Comparison of ENCODE assay signal across 9 mouse cellular contexts in genomic region chr2:72021845-72022244, GRCm38 (mm10). TPM values are rescaled to one million over a fixed set of nuclear protein-coding genes. Genes with fewer than 3 reads are reported as not detected.
A peak's percentile ranks its signal among the peaks of the same experiment; 100 is the strongest.
DNase-seq lines count a peak whose midpoint lies in the region; ATAC-seq lines count a peak whose summit lies in the region.
"Had no signal": no experiment of that assay in that cellular context is flagged by ENCODE, and none has a peak within 500 bp of the region (broad histone marks: within the 10 kb centered on the region; RNA-seq: fewer than 3 reads in every experiment).

No protein-coding gene starts in this region.

- H3K36me3 ChIP-seq in forebrain, embryonic 13.5 days (ENCODE audit: poor library complexity, severe bottlenecking) = no peaks in the 10 kb centered on the region
- no peaks in the 10 kb centered on the region for H3K36me3 ChIP-seq in forebrain, embryonic 15.5 days
- no peaks in the 10 kb centered on the region for H3K36me3 ChIP-seq in intestine, embryonic 16.5 days (ENCODE audit: control insufficient read depth, insufficient read depth, low read length)

- DNase-seq in layer of hippocampus, adult 11-12 months (ENCODE audit: low spot score) = peak; percentile 50
- no peak for DNase-seq in layer of hippocampus, postnatal 25 days (ENCODE audit: extremely low spot score in 1 of 2, low spot score in 1 of 2)
- DNase-seq in adrenal gland, adult 2 months = peak; percentile 87
- DNase-seq in gastrocnemius, postnatal 10 days = peak; percentile 42
- no peak for DNase-seq in frontal cortex, postnatal 14 days (ENCODE audit: low spot score in 2 of 2)

- peaks cover 11% of the 10 kb centered on the region; the same call in 1 of the 2 replicates for H3K4me1 ChIP-seq in forebrain, embryonic 13.5 days
- H3K4me1 ChIP-seq in forebrain, embryonic 15.5 days = peaks cover 7% of the 10 kb centered on the region; the same call in 1 of the 2 replicates
- H3K4me1 ChIP-seq in intestine, embryonic 16.5 days (ENCODE audit: control insufficient read depth, insufficient read depth, low read length) = no peaks in the 10 kb centered on the region

- WGBS in forebrain, embryonic 13.5 days = 35% methylated on average over 3 of the region's 3 CpGs
- 32% methylated on average over 3 of the region's 3 CpGs for WGBS in forebrain, embryonic 15.5 days
- WGBS in intestine, embryonic 16.5 days = 79% methylated on average over 3 of the region's 3 CpGs

- ATAC-seq in forebrain, embryonic 13.5 days = peak; percentile 33; the same call in 1 of the 2 replicates
- no peak; the same call in 1 of the 2 replicates for ATAC-seq in forebrain, embryonic 15.5 days (replicated peaks)
- ATAC-seq in intestine, embryonic 16.5 days = no peak

- no peak overlapping the region for H3K4me2 ChIP-seq in forebrain, embryonic 13.5 days
- no peak overlapping the region for H3K4me2 ChIP-seq in forebrain, embryonic 15.5 days (replicated peaks)
- no peak overlapping the region for H3K4me2 ChIP-seq in intestine, embryonic 16.5 days (ENCODE audit: low read depth, low read length)

- H3K27me3 ChIP-seq in forebrain, embryonic 13.5 days = no peaks in the 10 kb centered on the region
- H3K27me3 ChIP-seq in forebrain, embryonic 15.5 days = no peaks in the 10 kb centered on the region
- no peaks in the 10 kb centered on the region for H3K27me3 ChIP-seq in intestine, embryonic 16.5 days (replicated peaks; ENCODE audit: control insufficient read depth, insufficient read depth, low read length)

- no peaks in the 10 kb centered on the region; the same call in 1 of the 2 replicates for H3K9me3 ChIP-seq in forebrain, embryonic 13.5 days (replicated peaks)
- H3K9me3 ChIP-seq in forebrain, embryonic 15.5 days = no peaks in the 10 kb centered on the region
- H3K9me3 ChIP-seq in intestine, embryonic 16.5 days (ENCODE audit: control insufficient read depth, low read length) = no peaks in the 10 kb centered on the region

- no peak overlapping the region for H3K4me3 ChIP-seq in forebrain, embryonic 13.5 days
- H3K4me3 ChIP-seq in forebrain, embryonic 15.5 days = no peak overlapping the region
- no peak overlapping the region for H3K4me3 ChIP-seq in intestine, embryonic 16.5 days (ENCODE audit: low read length)

- H3K27ac ChIP-seq in forebrain, embryonic 13.5 days = no peak overlapping the region
- no peak overlapping the region for H3K27ac ChIP-seq in forebrain, embryonic 15.5 days (replicated peaks)
- no peak overlapping the region for H3K27ac ChIP-seq in intestine, embryonic 16.5 days (ENCODE audit: low read length)
- H3K27ac ChIP-seq: liver, embryonic 14.5 days had no signal

- no peak overlapping the region for H3K9ac ChIP-seq in forebrain, embryonic 13.5 days
- H3K9ac ChIP-seq in forebrain, embryonic 15.5 days (replicated peaks) = no peak overlapping the region
- H3K9ac ChIP-seq in intestine, embryonic 16.5 days (ENCODE audit: low read depth, low read length) = no peak overlapping the region
- H3K9ac ChIP-seq: liver, embryonic 14.5 days had no signal

RNA-seq across cellular contexts. Expression of gene Rapgef4, which starts 40.8 kb away (rescaled TPM):
- polyA plus RNA-seq in forebrain, embryonic 13.5 days (2015; fragmentation: Nextera tagmentation; extraction: Ambion mirVana) = 5.9 and 8.2 TPM in 2 replicates
- 13.1 and 14.0 TPM in 2 replicates for polyA plus RNA-seq in forebrain, embryonic 15.5 days (2015; fragmentation: Nextera tagmentation; extraction: Ambion mirVana)
- total RNA-seq in layer of hippocampus, postnatal 25 days (2021) = 100 to 1,000 TPM; 281 to 297 TPM
- 100 to 1,000 TPM; 109 to 271 TPM for total RNA-seq in adrenal gland, adult 2 months (2021)
- 81.1 and 137 TPM in 2 replicates for polyA plus RNA-seq in adrenal gland, adult 2 months (2012; rRNA removed)
- 1 to 10 TPM; 2.4 to 4.4 TPM for total RNA-seq in gastrocnemius, postnatal 10 days (2021)
- polyA plus RNA-seq in intestine, embryonic 16.5 days (2015; fragmentation: Nextera tagmentation; extraction: Ambion mirVana) = 1.9 and 2.8 TPM in 2 replicates

Comparison
In these comparisons a context has a peak if more than half of its experiments do, and no peak if none do; other contexts are left out.
1. DNase-seq: peak in layer of hippocampus, adult 11-12 months (single experiment), adrenal gland, adult 2 months (single experiment) and gastrocnemius, postnatal 10 days (single experiment); none in layer of hippocampus, postnatal 25 days (0 of 2) and frontal cortex, postnatal 14 days (0 of 2).